Mouse (Mus musculus) hindbrain, postnatal 0 days (tissue): Measurements from ENCODE around the gene Kctd14. TPM values are rescaled to one million over a fixed set of nuclear protein-coding genes. Genes with fewer than 3 reads are reported as not detected.
"Not testable (repeated sequence)": the region's sequence is repeated elsewhere in the genome, so short reads cannot be mapped to it uniquely, and the experiment has no call there.

Experiments
- ATAC-seq: fragments of 200-750 bp; cut with Nextera tagmentation; 2 replicates; pipeline ENCODE4 v1.8.0; 2017; ENCODE audit warnings: mild to moderate bottlenecking, moderate TSS enrichment, moderate library complexity
- DNase-seq: peaks from one replicate; pipeline ENCODE4 v3.0.0-alpha.2; 2015; ENCODE audit warnings: low spot score
- H3K27ac ChIP-seq: fragments of 300-500 bp; sonication (generic); 2 replicates; pipeline ENCODE4 v1.5.1; 2014; ENCODE audit warnings: mild to moderate bottlenecking
- H3K27me3 ChIP-seq: fragments of 300-500 bp; sonication (generic); 2 replicates; pipeline ENCODE4 v1.6.1; 2014; ENCODE audit warnings: low read length, mixed read lengths; ENCODE audit not compliant: insufficient read depth
- H3K36me3 ChIP-seq: fragments of 300-500 bp; sonication (generic); 2 replicates; pipeline ENCODE4 v1.6.1; 2014; ENCODE audit warnings: low read length, mixed read lengths; ENCODE audit not compliant: insufficient read depth
- H3K4me1 ChIP-seq: fragments of 300-500 bp; sonication (generic); 2 replicates; pipeline ENCODE4 v1.6.1; 2014; ENCODE audit warnings: antibody characterized with exemption, low read length, mixed read lengths; ENCODE audit not compliant: insufficient read depth
- H3K4me2 ChIP-seq: fragments of 300-500 bp; sonication (generic); 2 replicates; pipeline ENCODE4 v1.6.1; 2014; ENCODE audit warnings: low read depth, mild to moderate bottlenecking, low read length, moderate library complexity, mixed read lengths
- H3K4me3 ChIP-seq: fragments of 300-500 bp; sonication (generic); 2 replicates; pipeline ENCODE4 v1.5.1; 2014; ENCODE audit warnings: low read length
- H3K9ac ChIP-seq: fragments of 300-500 bp; sonication (generic); replicated peaks from 2 replicates; pipeline ENCODE4 v1.6.1; 2014; ENCODE audit warnings: mild to moderate bottlenecking, low read length, moderate library complexity, mixed read lengths
- H3K9me3 ChIP-seq: fragments of 300-500 bp; sonication (generic); 2 replicates; pipeline ENCODE4 v1.6.1; 2016; ENCODE audit warnings: low read length, mixed read lengths
- CTCF ChIP-seq: IDR thresholded peaks from 2 replicates; pipeline ENCODE4 v1.5.1; 2016; ENCODE audit warnings: antibody characterized with exemption, control low read depth, low read depth
- WGBS: fragments of 180-500 bp; shearing (Covaris S2); extraction: QIAGEN DNeasy Blood & Tissue Kit; methylation state at CpG from one replicate; pipeline ENCODE4 v1.1.7; 2014; 5-methylcytosine and 5-hydroxymethylcytosine counted together
- polyA plus RNA-seq: library from polyadenylated mRNA; unstranded; fragments of >200 nt; fragmentation: Nextera tagmentation; extraction: Ambion mirVana; gene quantifications from 2 replicates; pipeline ENCODE4 v1.2.1, GENCODE M21; 2015
- total RNA-seq: library from RNA; depleted of rRNA; stranded (reverse); fragments of >200 nt; gene quantifications from 2 replicates; pipeline ENCODE4 v1.2.3, GENCODE M21; 2014; rRNA removed

The Kctd14 gene
- 0.68 and 1.5 TPM in 2 replicates for total RNA-seq
- polyA plus RNA-seq = 2.6 and 3.1 TPM in 2 replicates

DNA sequence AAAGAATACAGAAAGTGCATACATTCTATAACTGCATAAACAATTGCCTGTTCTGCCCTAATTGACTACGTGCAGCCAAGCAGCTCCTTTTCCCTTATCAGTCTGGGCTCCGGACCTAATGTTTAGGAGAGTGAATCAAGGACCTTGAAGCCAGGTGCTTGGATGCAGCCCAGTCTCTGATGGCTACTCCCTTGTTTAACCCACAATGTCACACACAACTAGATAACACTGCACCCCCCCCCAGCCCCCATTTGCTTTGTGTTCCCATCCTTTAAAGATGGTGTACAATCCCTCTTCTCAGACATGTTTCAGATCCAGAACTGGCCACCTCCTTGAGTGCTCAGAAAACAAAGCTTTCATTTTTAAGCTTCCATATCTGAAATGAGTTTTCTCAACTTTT lies at the start of gene Kctd14:
Gene Kctd14, plus strand, starts transcription at position 301 of the 400 bp plus-strand sequence.
- 90% methylated on average over 2 of the region's 2 CpGs for WGBS
- H3K27me3 ChIP-seq, DNase-seq, H3K36me3 ChIP-seq, H3K4me3 ChIP-seq, H3K27ac ChIP-seq, ATAC-seq, H3K9me3 ChIP-seq, H3K9ac ChIP-seq, H3K4me1 ChIP-seq, H3K4me2 ChIP-seq: not testable (repeated sequence)

DNA sequence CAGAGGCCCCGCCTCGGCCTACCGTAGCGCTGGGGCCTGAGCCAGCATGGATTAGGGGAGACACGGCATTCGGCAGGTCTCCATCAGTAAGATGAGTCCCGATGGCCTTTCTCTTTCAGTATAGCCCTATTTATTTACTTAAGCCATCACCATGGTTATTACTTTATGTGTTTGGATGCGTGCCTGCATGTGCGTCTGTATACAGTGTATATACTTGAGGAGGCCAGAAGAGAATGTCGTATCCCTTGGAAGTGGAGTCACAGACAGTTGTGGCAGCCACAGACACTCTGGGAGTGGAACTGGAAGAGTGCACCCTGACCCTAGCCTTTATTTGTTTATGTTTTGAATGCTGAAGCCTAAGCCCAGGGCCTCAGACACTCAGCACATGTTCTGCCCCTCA lies 44.0 kb upstream of the Kctd14 start:
- H3K9ac ChIP-seq = no peak overlapping the region

DNA sequence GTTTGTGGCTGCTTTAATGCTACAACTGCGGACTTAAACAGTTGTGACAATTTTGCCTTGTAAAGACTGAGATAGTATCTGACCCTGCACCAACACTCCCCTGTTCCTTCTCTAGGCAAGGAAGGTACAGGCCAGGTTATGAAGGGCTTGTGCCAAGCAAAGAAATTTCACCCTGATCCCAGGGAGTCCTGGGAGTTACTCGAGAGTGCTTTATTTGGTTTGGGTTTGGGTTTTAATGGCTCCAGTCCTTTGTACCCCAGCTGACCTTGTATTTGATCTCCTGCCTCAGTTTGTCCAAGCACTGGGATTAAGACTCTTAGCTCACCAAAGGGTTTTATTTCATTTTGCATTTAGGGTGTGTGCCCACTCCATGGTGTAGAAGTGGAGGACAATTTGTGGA lies 40.0 kb upstream of the Kctd14 start:
- H3K4me1 ChIP-seq = no peaks in the 10 kb centered on the region
- ATAC-seq = no peak
- no peak overlapping the region for H3K4me3 ChIP-seq
- WGBS = 100% methylated on average over 2 of the region's 2 CpGs
- no peak for TF ChIP-seq CTCF
- no peaks in the 10 kb centered on the region for H3K9me3 ChIP-seq
- H3K4me2 ChIP-seq = no peak overlapping the region
- H3K27ac ChIP-seq = no peak overlapping the region
- no peaks in the 10 kb centered on the region for H3K27me3 ChIP-seq
- DNase-seq = no peak
- H3K36me3 ChIP-seq = peaks cover 12% of the 10 kb centered on the region; the same call in 1 of the 2 replicates
- H3K9ac ChIP-seq = no peak overlapping the region

More for the DNA sequence above, 44.0 kb upstream of the Kctd14 start:
- no peak overlapping the region for H3K4me3 ChIP-seq
- H3K4me2 ChIP-seq = no peak overlapping the region
- no peak for DNase-seq
- TF ChIP-seq CTCF = no peak
- peaks cover 8% of the 10 kb centered on the region; the same call in 1 of the 2 replicates for H3K36me3 ChIP-seq
- 76% methylated on average over 10 of the region's 10 CpGs for WGBS
- H3K27ac ChIP-seq = no peak overlapping the region
- no peak for ATAC-seq
- H3K9me3 ChIP-seq = no peaks in the 10 kb centered on the region
- no peaks in the 10 kb centered on the region for H3K4me1 ChIP-seq
- no peaks in the 10 kb centered on the region for H3K27me3 ChIP-seq

DNA sequence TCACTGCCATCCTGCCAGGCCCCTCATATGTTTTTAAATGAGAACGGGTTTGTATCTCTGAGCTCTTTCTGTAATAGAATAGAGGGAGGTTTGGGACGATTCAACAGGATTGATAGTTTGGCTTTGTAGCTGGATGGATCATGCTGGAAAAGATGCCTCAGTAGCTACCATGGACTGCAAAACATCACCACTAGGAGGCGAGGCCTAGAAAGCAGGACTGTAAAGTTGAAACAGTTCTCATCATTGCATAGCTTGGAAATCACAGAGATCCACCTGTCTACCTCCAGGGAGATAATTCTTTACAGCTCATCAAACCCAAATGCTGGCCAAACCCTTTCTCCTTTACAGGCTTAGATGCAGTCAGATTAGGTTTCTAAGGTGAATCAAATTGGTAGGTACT lies 39.5 kb upstream of the Kctd14 start:
- H3K9ac ChIP-seq = no peak overlapping the region
- no peak overlapping the region for H3K4me3 ChIP-seq
- H3K4me1 ChIP-seq = no peaks in the 10 kb centered on the region
- no peak overlapping the region for H3K27ac ChIP-seq
- H3K4me2 ChIP-seq = no peak overlapping the region
- H3K9me3 ChIP-seq = no peaks in the 10 kb centered on the region
- ATAC-seq = no peak
- H3K36me3 ChIP-seq = peaks cover 12% of the 10 kb centered on the region; the same call in 1 of the 2 replicates
- no peaks in the 10 kb centered on the region for H3K27me3 ChIP-seq
- TF ChIP-seq CTCF = peak; percentile 60
- WGBS = 69% methylated on average over 3 of the region's 3 CpGs
- no peak for DNase-seq

DNA sequence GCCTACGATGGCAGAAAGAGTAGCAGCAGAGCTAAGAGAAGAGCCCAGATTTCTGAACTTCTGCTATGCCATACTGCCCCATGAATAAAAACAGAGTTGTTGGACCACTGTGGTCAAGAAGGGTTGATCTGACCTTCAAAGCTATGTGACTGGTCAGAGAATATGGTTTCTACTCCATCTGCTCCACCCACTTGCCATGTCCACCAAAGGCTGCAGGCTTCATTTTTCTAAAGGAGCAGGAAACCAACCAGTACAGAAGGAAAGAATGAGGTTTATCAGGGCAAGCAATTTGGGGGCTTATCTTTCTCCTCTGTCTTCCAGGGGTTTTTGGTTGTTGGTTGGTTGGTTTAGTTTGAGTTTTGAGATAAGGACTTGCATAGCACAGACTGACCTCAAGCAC lies 37.1 kb upstream of the Kctd14 start:
- DNase-seq (no peak), ATAC-seq (no peak)
- no peak for TF ChIP-seq CTCF
- Histone ChIP-seq H3K4me3 (no peak overlapping the region), H3K9me3 (no peaks in the 10 kb centered on the region), H3K27me3 (no peaks in the 10 kb centered on the region), H3K27ac (no peak overlapping the region), H3K36me3 (peaks cover 4% of the 10 kb centered on the region; the same call in 1 of the 2 replicates), H3K4me2 (no peak overlapping the region), H3K4me1 (peaks cover 2% of the 10 kb centered on the region; the same call in 1 of the 2 replicates), H3K9ac (no peak overlapping the region)
- 93% methylated on average over 1 of the region's 1 CpGs for WGBS

DNA sequence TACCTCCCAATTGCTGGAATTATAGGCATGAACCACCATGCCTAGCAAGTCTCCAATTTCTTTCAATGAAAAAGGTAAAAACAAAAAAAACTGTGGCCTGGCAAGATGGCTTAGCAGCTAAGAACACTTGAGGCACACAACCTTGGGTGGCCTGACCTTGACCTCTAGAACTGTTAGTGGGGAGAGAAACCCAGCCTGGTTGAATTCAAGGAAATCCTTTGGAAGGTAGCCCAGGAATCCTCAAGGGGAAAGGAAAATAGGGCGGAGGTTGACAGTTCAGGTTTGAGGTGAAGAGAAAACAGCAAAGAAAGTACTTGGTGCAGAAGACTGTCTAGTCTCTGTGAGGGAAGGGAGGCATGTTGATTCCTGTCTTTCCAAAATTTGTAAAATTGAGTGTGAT lies 36.7 kb upstream of the Kctd14 start:
- Histone ChIP-seq H3K36me3 (peaks cover 4% of the 10 kb centered on the region; the same call in 1 of the 2 replicates), H3K9ac (no peak overlapping the region), H3K27ac (no peak overlapping the region), H3K4me3 (no peak overlapping the region), H3K27me3 (no peaks in the 10 kb centered on the region), H3K4me2 (no peak overlapping the region), H3K9me3 (no peaks in the 10 kb centered on the region), H3K4me1 (peaks cover 2% of the 10 kb centered on the region; the same call in 1 of the 2 replicates)
- DNase-seq (no peak), ATAC-seq (no peak)
- TF ChIP-seq CTCF = no peak
- 84% methylated on average over 1 of the region's 1 CpGs for WGBS

DNA sequence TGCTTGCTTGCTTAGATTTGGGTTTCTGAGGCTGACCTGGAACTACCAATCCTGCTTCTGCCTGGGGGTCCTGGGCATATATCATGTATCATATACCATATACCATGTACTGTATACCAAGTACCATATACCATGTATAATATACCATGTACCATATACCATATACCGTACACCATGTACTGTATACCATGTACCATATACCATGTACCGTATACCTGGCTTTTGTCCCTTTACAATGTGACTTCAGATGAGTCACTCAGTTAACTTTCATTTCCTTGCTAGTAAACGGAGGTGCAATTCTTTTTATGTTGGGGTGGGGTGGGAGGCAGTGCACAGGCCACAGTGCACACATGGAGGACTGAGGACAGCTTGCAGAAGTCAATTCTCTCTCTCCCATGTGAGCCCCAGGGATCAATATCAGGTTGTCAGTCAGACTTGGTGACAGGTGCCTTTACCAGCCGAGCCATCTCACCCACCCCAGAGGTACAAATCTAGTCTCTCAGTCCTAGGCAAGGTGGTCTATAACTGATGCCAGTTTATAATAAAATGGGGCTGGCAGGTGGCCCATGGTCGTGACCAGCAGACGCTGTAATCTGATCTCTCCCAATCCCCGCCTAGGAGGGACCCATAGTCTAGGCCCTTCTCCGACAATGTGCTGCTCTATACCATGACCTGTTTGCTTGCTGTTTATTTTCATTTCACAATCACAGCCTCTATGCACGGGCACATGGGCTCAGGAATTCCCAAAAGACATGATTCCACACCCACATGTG lies 36.0 kb upstream of the Kctd14 start:
- Histone ChIP-seq H3K9me3 (no peaks in the 10 kb centered on the region), H3K4me2 (peak overlapping the region; percentile 46; the same call in 1 of the 2 replicates), H3K27me3 (no peaks in the 10 kb centered on the region), H3K9ac (no peak overlapping the region), H3K4me3 (no peak overlapping the region), H3K4me1 (peaks cover 2% of the 10 kb centered on the region; the same call in 1 of the 2 replicates), H3K27ac (no peak overlapping the region), H3K36me3 (peaks cover 4% of the 10 kb centered on the region; the same call in 1 of the 2 replicates)
- DNase-seq (no peak), ATAC-seq (no peak)
- 63% methylated on average over 9 of the region's 9 CpGs for WGBS
- TF ChIP-seq CTCF = no peak
